Mouse (Mus musculus): Measurements from ENCODE around the gene Peak1.
"Not testable (repeated sequence)": the region's sequence is repeated elsewhere in the genome, so short reads cannot be mapped to it uniquely, and the experiment has no call there.

- not testable (repeated sequence) for TF ChIP-seq POLR2A (IDR thresholded peaks at IDR 0.05; ENCODE audit: borderline replicate concordance, extremely low read depth, insufficient read depth, insufficient read length, poor library complexity, severe bottlenecking); CTCF (IDR thresholded peaks at IDR 0.05; ENCODE audit: borderline replicate concordance, extremely low read depth, insufficient read depth, insufficient read length)
Measured at GRCm38 (mm10) chr9:56223429-56224051, 194.3 kb downstream of the Peak1 start.

Measured in brain, embryonic 14.5 days (tissue).